Mouse (Mus musculus): ENCODE measurements at regions not wholly inside any gene's neighbourhood (a gene's known extent, or its start where the extent isn't known, plus 50 kb on each side); places are given as distances from the start of the nearest gene placed in this dataset.

DNA sequence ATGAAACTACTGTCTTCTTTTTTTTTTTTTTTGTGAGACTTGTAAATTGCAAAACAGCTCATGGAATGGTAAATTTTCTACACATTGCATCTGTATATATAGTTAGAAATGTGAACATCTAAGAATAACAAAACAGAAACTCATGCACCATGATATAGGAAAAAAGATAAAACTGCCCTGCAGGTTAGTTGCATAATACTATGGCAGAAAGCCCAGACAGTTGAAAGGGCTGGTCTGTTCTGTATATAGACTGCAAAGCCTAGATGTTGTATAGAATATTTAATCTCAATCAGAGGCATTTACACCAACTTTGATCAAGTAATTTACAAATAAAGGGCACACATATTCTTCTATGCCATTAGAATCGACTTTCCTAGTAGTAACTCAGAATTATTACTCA, 120.7 kb upstream of the Cst10 start:
- TF ChIP-seq E2F4 (IDR thresholded peaks at IDR 0.05; ENCODE audit: borderline replicate concordance, low read depth, low read length) (no peak), POLR2A (IDR thresholded peaks at IDR 0.05; ENCODE audit: control insufficient read depth in 1 of 2, insufficient read depth in 1 of 2, low read depth in 1 of 2, low read length in 2 of 2, poor library complexity in 1 of 2) (no peak), MXI1 (IDR thresholded peaks at IDR 0.05; ENCODE audit: low read depth, low read length) (no peak), NRF1 (IDR thresholded peaks at IDR 0.05; ENCODE audit: insufficient read depth, low read depth, low read length, poor library complexity, severe bottlenecking) (no peak), TAL1 (IDR thresholded peaks at IDR 0.05; ENCODE audit: low read length) (no peak), MAX (IDR thresholded peaks at IDR 0.05; ENCODE audit: low read length) (no peak), ETS1 (IDR thresholded peaks at IDR 0.05; ENCODE audit: low read depth, low read length) (peak; percentile 82), ZMIZ1 (IDR thresholded peaks at IDR 0.05; ENCODE audit: low read depth, low read length) (no peak), CTCF (IDR thresholded peaks at IDR 0.05 in 2 of 3, conservative IDR thresholded peaks at IDR 0.05 in 1 of 3; ENCODE audit: control insufficient read depth in 1 of 3, insufficient read depth in 1 of 3, low read depth in 2 of 3, low read length in 3 of 3, poor library complexity in 1 of 3, severe bottlenecking in 1 of 3) (no peak), ZC3H11A (IDR thresholded peaks at IDR 0.05; ENCODE audit: low read depth, low read length) (no peak), ELF1 (IDR thresholded peaks at IDR 0.05; ENCODE audit: low read depth, low read length) (no peak), GABPA (IDR thresholded peaks at IDR 0.05; ENCODE audit: low read depth, low read length) (no peak), POLR2AphosphoS5 (IDR thresholded peaks at IDR 0.05; ENCODE audit: borderline replicate concordance, low read depth, low read length) (no peak)
